Mouse (Mus musculus): Measurements from ENCODE around the gene Ccdc96.

DNA sequence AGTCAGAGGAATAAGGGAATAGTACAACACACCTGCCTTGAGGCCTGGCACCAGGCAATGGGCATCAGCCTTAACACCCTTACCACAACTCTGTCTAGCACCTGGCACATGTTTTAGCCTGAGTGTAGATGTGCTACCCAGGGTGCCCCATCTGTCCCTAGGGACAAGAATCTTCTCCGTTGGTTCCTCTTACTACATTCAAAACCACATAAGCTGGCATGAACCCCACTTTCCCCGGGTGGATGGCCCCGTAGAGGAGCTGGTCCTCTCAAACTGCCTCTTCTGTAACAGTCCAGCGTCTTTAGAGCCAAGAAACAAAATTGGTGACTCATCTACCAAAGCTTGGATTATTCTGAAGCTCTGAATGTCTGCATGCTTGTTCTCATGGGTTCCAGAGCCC lies 4.0 kb upstream of the Ccdc96 start:
- no peak for TF ChIP-seq CTCF (IDR thresholded peaks at IDR 0.05; ENCODE audit: insufficient read depth, low read length)
- no peak for TF ChIP-seq POLR2A (IDR thresholded peaks at IDR 0.05; ENCODE audit: borderline replicate concordance, extremely low read depth, low read depth, low read length)

All from lung, adult 2 months (tissue).